Mouse (Mus musculus): ENCODE data around the gene Tead4.

DNA sequence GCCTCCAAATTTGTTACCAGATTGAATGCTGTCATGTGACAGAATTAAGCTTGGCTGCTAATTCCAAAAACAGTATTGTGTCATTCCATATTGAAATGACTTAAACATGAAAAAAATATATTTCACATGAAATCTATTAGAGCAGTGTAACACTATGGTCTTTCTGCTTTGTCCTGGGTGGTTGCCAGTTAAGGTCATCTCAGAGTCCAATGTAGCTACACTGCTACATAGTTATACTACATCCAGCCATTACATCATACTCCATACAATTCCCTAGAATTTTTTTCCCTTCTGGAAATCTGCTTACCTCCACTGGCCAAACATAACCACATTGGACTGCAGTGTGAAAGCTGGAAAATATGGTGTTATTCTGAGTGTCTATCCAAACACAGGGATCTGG is 77.5 kb downstream of the Tead4 start:
- TF ChIP-seq POLR2A (IDR thresholded peaks at IDR 0.05; ENCODE audit: insufficient read depth, low read depth, low read length): no peak
- no peak for TF ChIP-seq CTCF (IDR thresholded peaks at IDR 0.05; ENCODE audit: insufficient read depth, low read depth, low read length)
